Mouse (Mus musculus): ENCODE measurements around the gene Sec22b. TPM values are rescaled to one million over a fixed set of nuclear protein-coding genes. Genes with fewer than 3 reads are reported as not detected.

Gene Sec22b
- polyA plus RNA-seq, 1 experiment: 21.5 TPM

GRCm38 (mm10) chr3:97968191-97968590, 67.2 kb downstream of the Sec22b start:
- TF ChIP-seq CTCF (IDR thresholded peaks at IDR 0.05; ENCODE audit: control insufficient read depth, insufficient read depth, insufficient replicate concordance, low read depth, low read length): no peak
- TF ChIP-seq POLR2A (IDR thresholded peaks at IDR 0.05; ENCODE audit: control insufficient read depth, low read depth, low read length): no peak
- Histone ChIP-seq H3K27me3 (ENCODE audit: control insufficient read depth, insufficient read depth, low read length) (no peaks in the 10 kb centered on the region), H3K36me3 (ENCODE audit: control insufficient read depth, insufficient read depth, low read length) (no peaks in the 10 kb centered on the region), H3K27ac (ENCODE audit: control insufficient read depth, insufficient read depth, low read depth, low read length) (no peak overlapping the region), H3K4me3 (ENCODE audit: control insufficient read depth, low read depth, low read length) (no peak overlapping the region), H3K4me1 (ENCODE audit: control insufficient read depth, insufficient read depth, low read length) (peaks cover 3% of the 10 kb centered on the region; the same call in 1 of the 2 replicates)

- no peak overlapping the region for H3K27ac ChIP-seq (ENCODE audit: control insufficient read depth, insufficient read depth, low read depth, low read length)
- TF ChIP-seq POLR2A (IDR thresholded peaks at IDR 0.05; ENCODE audit: control insufficient read depth, low read depth, low read length) (no peak), CTCF (IDR thresholded peaks at IDR 0.05; ENCODE audit: control insufficient read depth, insufficient read depth, insufficient replicate concordance, low read depth, low read length) (no peak)
- H3K27me3 ChIP-seq (ENCODE audit: control insufficient read depth, insufficient read depth, low read length): no peaks in the 10 kb centered on the region
- H3K4me1 ChIP-seq (ENCODE audit: control insufficient read depth, insufficient read depth, low read length): peaks cover 3% of the 10 kb centered on the region; the same call in 1 of the 2 replicates
- H3K36me3 ChIP-seq (ENCODE audit: control insufficient read depth, insufficient read depth, low read length): no peaks in the 10 kb centered on the region
- no peak overlapping the region for H3K4me3 ChIP-seq (ENCODE audit: control insufficient read depth, low read depth, low read length)
Measured at GRCm38 (mm10) chr3:97969019-97969418, 68.0 kb downstream of the Sec22b start.

- Histone ChIP-seq H3K4me3 (ENCODE audit: control insufficient read depth, low read depth, low read length) (no peak overlapping the region), H3K27me3 (ENCODE audit: control insufficient read depth, insufficient read depth, low read length) (no peaks in the 10 kb centered on the region), H3K4me1 (ENCODE audit: control insufficient read depth, insufficient read depth, low read length) (peaks cover 3% of the 10 kb centered on the region; the same call in 1 of the 2 replicates), H3K27ac (ENCODE audit: control insufficient read depth, insufficient read depth, low read depth, low read length) (no peak overlapping the region), H3K36me3 (ENCODE audit: control insufficient read depth, insufficient read depth, low read length) (no peaks in the 10 kb centered on the region)
- TF ChIP-seq CTCF (IDR thresholded peaks at IDR 0.05; ENCODE audit: control insufficient read depth, insufficient read depth, insufficient replicate concordance, low read depth, low read length): no peak
- TF ChIP-seq POLR2A (IDR thresholded peaks at IDR 0.05; ENCODE audit: control insufficient read depth, low read depth, low read length): no peak
Measured at GRCm38 (mm10) chr3:97971117-97971516, 70.1 kb downstream of the Sec22b start.

- Histone ChIP-seq H3K4me3 (ENCODE audit: control insufficient read depth, low read depth, low read length) (no peak overlapping the region), H3K4me1 (ENCODE audit: control insufficient read depth, insufficient read depth, low read length) (peaks cover 3% of the 10 kb centered on the region; the same call in 1 of the 2 replicates), H3K27ac (ENCODE audit: control insufficient read depth, insufficient read depth, low read depth, low read length) (no peak overlapping the region), H3K36me3 (ENCODE audit: control insufficient read depth, insufficient read depth, low read length) (no peaks in the 10 kb centered on the region), H3K27me3 (ENCODE audit: control insufficient read depth, insufficient read depth, low read length) (no peaks in the 10 kb centered on the region)
- TF ChIP-seq POLR2A (IDR thresholded peaks at IDR 0.05; ENCODE audit: control insufficient read depth, low read depth, low read length): no peak
- no peak for TF ChIP-seq CTCF (IDR thresholded peaks at IDR 0.05; ENCODE audit: control insufficient read depth, insufficient read depth, insufficient replicate concordance, low read depth, low read length)
Measured at GRCm38 (mm10) chr3:97972200-97972599, 71.2 kb downstream of the Sec22b start.

- H3K36me3 ChIP-seq (ENCODE audit: control insufficient read depth, insufficient read depth, low read length): no peaks in the 10 kb centered on the region
- peaks cover 3% of the 10 kb centered on the region; the same call in 1 of the 2 replicates for H3K4me1 ChIP-seq (ENCODE audit: control insufficient read depth, insufficient read depth, low read length)
- H3K27me3 ChIP-seq (ENCODE audit: control insufficient read depth, insufficient read depth, low read length): no peaks in the 10 kb centered on the region
- no peak overlapping the region for H3K27ac ChIP-seq (ENCODE audit: control insufficient read depth, insufficient read depth, low read depth, low read length)
- no peak for TF ChIP-seq CTCF (IDR thresholded peaks at IDR 0.05; ENCODE audit: control insufficient read depth, insufficient read depth, insufficient replicate concordance, low read depth, low read length)
- TF ChIP-seq POLR2A (IDR thresholded peaks at IDR 0.05; ENCODE audit: control insufficient read depth, low read depth, low read length): no peak
- no peak overlapping the region for H3K4me3 ChIP-seq (ENCODE audit: control insufficient read depth, low read depth, low read length)
Measured at GRCm38 (mm10) chr3:97972707-97973106, 71.7 kb downstream of the Sec22b start.

Other genes starting within 250 kb of the Sec22b start
- gene Prkab2, start 243.0 kb upstream of the Sec22b start, polyA plus RNA-seq (2012; rRNA removed): 10.6 and 11.4 TPM in 2 replicates
- gene Gm17651, start 226.5 kb upstream of the Sec22b start, polyA plus RNA-seq (2012; rRNA removed): not detected in 2 replicates
- 142 and 160 TPM in 2 replicates for gene Pde4dip, start 12.5 kb upstream of the Sec22b start, polyA plus RNA-seq (2012; rRNA removed)
- 4.3 and 5.2 TPM in 2 replicates for gene Notch2, start 112.3 kb downstream of the Sec22b start, polyA plus RNA-seq (2012; rRNA removed)